Mouse (Mus musculus) ES-Bruce4 (cell line): ENCODE data around the gene Erich2. TPM values are rescaled to one million over a fixed set of nuclear protein-coding genes. Genes with fewer than 3 reads are reported as not detected.
A peak's percentile ranks its signal among the peaks of the same experiment; 100 is the strongest.

ENCODE experiments used
- H3K27ac ChIP-seq: 2 replicates; pipeline ENCODE4 v1.5.1; 2012; ENCODE audit warnings: low read length, inconsistent platforms; ENCODE audit not compliant: insufficient read depth
- H3K27me3 ChIP-seq: 2 replicates; pipeline ENCODE4 v1.6.1; 2012; ENCODE audit warnings: mild to moderate bottlenecking, low read length, inconsistent platforms; ENCODE audit not compliant: control insufficient read depth, poor library complexity, insufficient read depth, severe bottlenecking
- H3K36me3 ChIP-seq: 2 replicates; pipeline ENCODE4 v1.6.1; 2012; ENCODE audit warnings: inconsistent platforms, mild to moderate bottlenecking, low read length, moderate library complexity; ENCODE audit not compliant: control insufficient read depth, poor library complexity, insufficient read depth, severe bottlenecking
- H3K4me1 ChIP-seq: one replicate; pipeline ENCODE4 v1.8.1; 2011; ENCODE audit warnings: low read length; ENCODE audit not compliant: control insufficient read depth, insufficient read depth
- H3K4me3 ChIP-seq: 2 replicates; pipeline ENCODE4 v1.5.1; 2011; ENCODE audit warnings: low read depth, mild to moderate bottlenecking, low read length
- H3K9ac ChIP-seq: 2 replicates; pipeline ENCODE4 v1.6.1; 2012; ENCODE audit warnings: low read depth, mild to moderate bottlenecking, inconsistent platforms; ENCODE audit not compliant: poor library complexity, severe bottlenecking
- H3K9me3 ChIP-seq: replicated peaks from 2 replicates; pipeline ENCODE4 v1.6.1; 2012; ENCODE audit warnings: mild to moderate bottlenecking, low read length, inconsistent platforms; ENCODE audit not compliant: control insufficient read depth, poor library complexity, insufficient read depth, severe bottlenecking
- CTCF ChIP-seq: IDR thresholded peaks from one replicate; pipeline ENCODE4 v1.8.1; 2011; ENCODE audit warnings: low read depth, low read length
- EP300 ChIP-seq: IDR thresholded peaks from 2 replicates; pipeline ENCODE4 v1.6.1; 2011; ENCODE audit warnings: low read depth, low read length; ENCODE audit not compliant: insufficient read depth
- POLR2A ChIP-seq: IDR thresholded peaks from one replicate; pipeline ENCODE4 v1.8.1; 2011; ENCODE audit warnings: low read length; ENCODE audit not compliant: insufficient read depth
- polyA plus RNA-seq: library from polyadenylated mRNA; stranded (reverse); fragments of >200 nt; gene quantifications from 2 replicates; pipeline ENCODE4 v1.2.4, GENCODE M21; 2011; ENCODE audit warnings: low read depth; ENCODE audit not compliant: missing spikeins, insufficient read depth, insufficient read length

Erich2 gene
- polyA plus RNA-seq, 1 experiment, result 2.6 TPM

- Histone ChIP-seq H3K36me3 (no peaks in the 10 kb centered on the region), H3K27me3 (peaks cover 17% of the 10 kb centered on the region; the same call in 1 of the 2 replicates), H3K4me1 (no peaks in the 10 kb centered on the region), H3K4me3 (no peak overlapping the region), H3K9me3 (no peaks in the 10 kb centered on the region), H3K27ac (0 out of 2 replicates have a peak overlapping the region, but pooled peaks have one; percentile 39), H3K9ac (no peak overlapping the region)
- TF ChIP-seq EP300, result peak; percentile 97
- TF ChIP-seq CTCF, result no peak
Measured at GRCm38 (mm10) chr2:70559520-70559919, 50.9 kb downstream of the Erich2 start.

- H3K4me3 ChIP-seq, result peak overlapping the region; percentile 66
- TF ChIP-seq POLR2A (no peak), CTCF (peak; percentile 55), EP300 (no peak)
- no peaks in the 10 kb centered on the region for H3K9me3 ChIP-seq
- H3K27ac ChIP-seq, result no peak overlapping the region
- H3K27me3 ChIP-seq, result peaks cover 22% of the 10 kb centered on the region
- peak overlapping the region; percentile 62; the same call in 1 of the 2 replicates for H3K9ac ChIP-seq
- no peaks in the 10 kb centered on the region for H3K4me1 ChIP-seq
- H3K36me3 ChIP-seq, result no peaks in the 10 kb centered on the region
Measured at GRCm38 (mm10) chr2:70561077-70561795, 52.6 kb downstream of the Erich2 start.

DNA sequence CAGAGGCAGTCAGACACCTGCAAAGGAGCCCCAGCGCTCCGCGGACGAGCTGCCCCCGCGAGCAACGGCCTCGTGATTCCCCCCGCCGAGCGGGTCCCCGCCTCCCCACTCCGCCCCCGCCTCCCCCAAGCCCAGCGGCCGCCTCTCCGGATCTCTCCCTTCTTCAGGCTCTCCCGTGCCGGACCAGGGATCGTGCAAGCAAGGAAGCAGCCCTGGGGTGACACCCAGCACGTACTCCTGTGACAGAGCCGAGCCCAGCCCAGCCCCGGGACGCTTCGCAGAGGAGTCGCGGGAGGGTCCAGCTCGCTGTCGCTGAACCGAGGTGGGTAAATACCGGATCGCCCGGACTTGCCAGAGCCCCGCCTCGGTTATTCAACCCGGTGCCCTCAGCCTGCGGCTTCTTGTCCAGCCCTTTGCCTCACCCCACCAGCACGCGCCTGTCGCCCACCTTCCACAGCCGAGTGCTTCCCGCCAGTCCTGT, 53.4 kb downstream of the Erich2 start:
- Histone ChIP-seq H3K9me3 (no peaks in the 10 kb centered on the region), H3K27ac (no peak overlapping the region), H3K36me3 (no peaks in the 10 kb centered on the region), H3K4me3 (peak overlapping the region; percentile 66), H3K27me3 (peaks cover 22% of the 10 kb centered on the region), H3K9ac (peak overlapping the region; percentile 39), H3K4me1 (no peaks in the 10 kb centered on the region)
- TF ChIP-seq EP300 (no peak), POLR2A (no peak), CTCF (no peak)

DNA sequence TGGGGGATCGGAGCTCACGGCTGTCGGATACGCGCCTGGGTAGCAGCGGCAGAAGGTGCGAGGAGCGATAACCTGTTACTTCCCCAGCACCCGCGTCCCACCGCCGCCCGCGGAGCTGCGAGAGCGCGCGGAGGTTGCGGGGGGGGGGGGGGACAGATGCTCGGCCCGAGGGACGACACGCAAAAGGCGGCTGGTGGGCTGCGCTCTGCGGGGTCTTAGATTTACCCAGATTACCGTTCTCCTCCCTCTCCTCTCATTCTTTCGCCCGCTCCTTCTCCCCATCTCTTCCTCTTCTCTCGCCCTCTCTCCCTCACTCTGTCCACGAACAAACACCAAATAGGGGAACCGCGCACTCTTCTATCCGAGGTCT, 54.0 kb downstream of the Erich2 start:
- H3K4me3 ChIP-seq, result peak overlapping the region; percentile 41
- no peak for TF ChIP-seq EP300
- no peak for TF ChIP-seq POLR2A
- no peak for TF ChIP-seq CTCF

GRCm38 (mm10) chr2:70562981-70563671, 54.5 kb downstream of the Erich2 start:
- no peaks in the 10 kb centered on the region for H3K36me3 ChIP-seq
- H3K9me3 ChIP-seq, result no peaks in the 10 kb centered on the region
- H3K9ac ChIP-seq, result peak overlapping the region; percentile 39
- H3K4me1 ChIP-seq, result no peaks in the 10 kb centered on the region
- TF ChIP-seq EP300, result 0 out of 2 replicates have a peak, but pooled peaks have one; percentile 4
- no peak for TF ChIP-seq POLR2A
- H3K27me3 ChIP-seq, result peaks cover 24% of the 10 kb centered on the region
- H3K27ac ChIP-seq, result no peak overlapping the region
- H3K4me3 ChIP-seq, result peak overlapping the region; percentile 41

More for the DNA sequence above, 54.0 kb downstream of the Erich2 start:
- no peak overlapping the region for H3K27ac ChIP-seq
- no peaks in the 10 kb centered on the region for H3K36me3 ChIP-seq
- no peaks in the 10 kb centered on the region for H3K4me1 ChIP-seq
- H3K27me3 ChIP-seq, result peaks cover 22% of the 10 kb centered on the region
- peak overlapping the region; percentile 39 for H3K9ac ChIP-seq
- no peaks in the 10 kb centered on the region for H3K9me3 ChIP-seq
